Mouse (Mus musculus): ENCODE data around the gene Abtb2.
A peak's percentile ranks its signal among the peaks of the same experiment; 100 is the strongest.

Abtb2 gene

DNA sequence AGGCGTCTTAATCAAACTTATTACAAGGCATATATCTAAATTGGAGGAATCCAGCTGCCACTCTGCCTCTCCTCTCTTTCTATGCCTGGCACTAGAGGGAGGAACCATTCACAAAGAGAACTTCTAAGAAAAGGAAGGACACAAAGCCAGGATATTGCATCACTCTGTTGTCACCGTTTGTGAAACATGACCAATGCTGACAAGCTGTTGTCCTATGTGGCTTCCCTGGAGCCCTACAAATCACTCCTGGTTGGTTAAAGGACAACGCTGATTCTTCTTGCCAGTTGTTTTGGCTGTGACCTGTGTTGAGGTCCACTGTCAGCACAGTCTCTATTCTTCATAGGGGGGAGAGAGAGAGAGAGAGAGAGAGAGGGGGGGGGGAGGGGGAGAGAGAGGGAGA lies 17.2 kb downstream of the Abtb2 start:
- DNase-seq (ENCODE audit: low spot score in 2 of 2) = no peak

DNA sequence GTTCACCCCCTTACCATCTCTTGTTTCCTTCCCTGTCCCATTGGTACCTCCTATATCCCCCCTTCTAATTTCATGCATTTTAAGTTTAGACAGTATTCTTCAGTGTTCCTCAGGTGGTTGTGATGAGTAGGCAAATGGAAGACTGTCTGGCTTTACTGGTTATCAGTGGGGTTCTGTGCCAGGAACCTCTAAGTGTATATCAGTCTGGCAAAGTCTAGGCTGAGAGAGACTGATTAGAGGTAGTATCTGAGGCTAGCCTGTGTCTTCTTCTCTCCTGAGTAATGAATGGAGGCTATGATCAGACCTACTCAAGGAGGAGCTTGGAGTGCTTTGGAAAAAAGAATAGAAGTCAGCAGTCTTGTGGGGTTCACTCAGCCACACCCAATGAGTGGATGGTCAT lies 18.0 kb downstream of the Abtb2 start:
- DNase-seq (ENCODE audit: low spot score in 2 of 2) = no peak

DNA sequence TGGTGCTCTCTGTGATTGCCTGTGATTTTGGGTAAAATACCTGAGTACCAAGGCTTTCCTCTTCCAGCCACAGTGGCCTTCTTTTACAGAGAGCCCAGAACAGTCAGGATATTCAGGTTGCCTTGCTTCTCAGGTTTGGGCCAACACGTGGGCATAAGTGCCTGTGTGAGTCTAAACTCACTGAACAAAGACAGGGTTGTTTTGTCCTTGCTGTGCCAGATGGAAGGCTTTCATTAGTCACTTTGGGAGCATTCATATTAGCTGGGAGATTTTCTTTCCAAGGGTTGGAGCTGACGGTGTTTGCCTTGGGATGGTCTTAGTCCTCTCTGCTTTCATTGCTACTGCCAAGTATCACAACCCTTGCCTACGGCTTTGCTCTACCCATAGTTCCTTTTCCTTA lies 20.3 kb downstream of the Abtb2 start:
- DNase-seq (ENCODE audit: low spot score in 2 of 2) = no peak

DNA sequence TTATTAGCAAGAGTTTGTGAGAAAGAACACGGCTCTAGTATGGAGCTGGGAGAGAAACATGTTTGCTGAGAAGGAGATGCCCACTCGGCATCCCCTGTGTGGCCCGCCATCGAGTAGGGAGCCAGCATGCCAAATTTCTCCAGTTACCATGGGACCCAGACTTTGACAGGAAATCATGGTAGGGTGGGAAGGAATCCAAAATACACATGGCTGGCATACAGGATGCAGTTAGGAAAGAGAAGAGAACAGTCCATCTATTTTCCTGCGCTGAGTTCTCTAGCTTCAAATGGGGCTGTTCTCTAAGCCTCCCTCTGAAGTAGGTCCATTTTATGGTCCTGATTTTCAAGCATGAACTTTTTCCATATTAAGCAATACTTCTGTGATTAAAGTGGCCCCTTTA lies 22.7 kb downstream of the Abtb2 start:
- no peak for DNase-seq (ENCODE audit: low spot score in 2 of 2)

DNA sequence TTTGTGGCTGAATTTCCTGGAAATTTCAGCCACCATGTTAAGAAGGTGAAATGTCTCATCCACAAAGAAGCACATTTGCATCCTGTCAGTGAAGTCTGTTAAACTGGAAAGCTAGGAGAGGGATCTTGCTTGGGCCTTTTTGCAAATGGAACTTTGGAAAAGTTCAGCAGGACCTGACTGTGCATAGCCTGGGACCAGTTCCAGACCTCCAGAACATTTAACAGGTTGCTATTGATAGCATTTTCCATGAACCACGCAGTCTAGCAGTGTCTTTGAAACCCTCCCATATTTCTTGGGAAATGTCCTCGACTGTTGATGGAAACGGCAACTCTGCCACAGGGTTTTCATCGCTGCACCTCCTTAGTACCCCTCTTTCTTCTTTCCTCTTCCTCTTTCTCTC lies 23.3 kb downstream of the Abtb2 start:
- no peak for DNase-seq (ENCODE audit: low spot score in 2 of 2)

DNA sequence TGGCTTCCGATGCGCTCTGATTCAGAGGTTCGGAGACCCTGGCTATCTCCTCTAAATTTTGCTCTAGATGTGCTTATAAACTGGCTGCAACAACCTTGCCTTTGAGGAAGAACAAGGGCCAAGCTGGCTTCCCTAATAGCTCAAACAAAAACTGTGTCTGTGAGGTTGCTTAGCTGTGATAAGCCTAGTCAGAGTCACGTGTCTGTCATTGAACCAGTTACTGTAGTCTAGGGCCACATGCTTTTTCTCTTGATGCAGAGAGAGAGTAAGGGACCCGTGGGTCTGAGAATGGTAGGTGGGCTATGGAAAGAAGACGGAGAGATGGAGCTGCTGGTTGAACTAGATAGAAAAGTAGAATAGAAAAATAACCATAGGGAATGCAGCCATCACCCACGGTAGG lies 24.5 kb downstream of the Abtb2 start:
- no peak for DNase-seq (ENCODE audit: low spot score in 2 of 2)

DNA sequence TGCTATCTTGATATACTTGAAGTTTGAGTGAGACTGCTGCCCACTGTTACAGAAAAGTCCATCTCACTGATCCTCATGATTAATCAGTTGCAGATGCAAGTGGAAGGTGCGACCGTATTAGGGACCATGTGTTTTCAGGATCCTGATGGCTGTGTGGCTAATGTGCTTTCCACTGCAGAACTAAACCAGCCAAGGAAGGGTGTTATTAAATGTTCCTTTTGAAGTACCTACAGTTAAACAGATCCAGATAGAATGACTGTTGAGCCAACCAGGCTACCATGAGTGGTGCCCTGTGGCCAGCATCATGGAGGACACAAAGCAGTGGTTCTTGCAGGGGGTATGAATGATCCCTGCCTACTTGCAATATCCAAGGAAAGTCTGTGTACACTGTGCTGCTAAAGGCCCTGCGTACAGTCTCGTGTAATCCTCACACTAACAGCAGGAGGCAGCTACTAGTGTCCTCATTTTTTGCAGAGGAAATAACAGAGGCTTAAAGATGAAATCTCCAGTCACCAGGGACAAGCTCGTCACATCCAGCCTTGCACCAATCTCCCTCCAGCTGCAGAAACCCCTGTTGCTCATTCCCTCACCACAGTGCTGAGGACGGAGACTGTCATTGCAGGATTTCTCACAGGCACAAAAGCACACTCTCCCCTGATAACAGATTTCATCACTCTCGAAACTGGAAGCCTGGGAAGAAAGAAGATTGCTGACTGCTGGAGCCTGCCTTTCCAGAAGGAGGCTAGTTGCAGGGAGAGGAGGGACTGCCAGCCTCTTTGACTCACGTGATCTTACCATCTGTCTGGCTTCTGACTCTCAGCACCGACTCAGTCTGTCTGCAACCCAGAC lies 25.9 kb downstream of the Abtb2 start:
- no peak for DNase-seq (ENCODE audit: low spot score in 2 of 2)

DNA sequence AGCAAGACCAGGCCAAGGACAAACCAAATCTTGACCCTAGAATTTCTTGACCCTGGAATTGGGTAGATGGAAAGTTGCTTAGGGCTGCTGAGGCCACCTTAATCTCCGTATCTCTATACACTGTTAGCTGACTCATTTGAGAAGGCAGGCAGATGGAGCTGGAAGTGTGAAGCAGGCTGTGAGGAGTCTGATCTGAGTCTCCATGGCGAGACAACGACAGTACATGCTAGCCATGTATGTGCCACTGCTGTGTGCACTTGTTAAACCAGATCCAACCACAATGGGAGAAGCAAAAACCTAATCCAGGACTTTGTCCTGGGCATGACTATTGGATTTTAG lies 26.4 kb downstream of the Abtb2 start:
- DNase-seq (ENCODE audit: low spot score in 2 of 2) = no peak

DNA sequence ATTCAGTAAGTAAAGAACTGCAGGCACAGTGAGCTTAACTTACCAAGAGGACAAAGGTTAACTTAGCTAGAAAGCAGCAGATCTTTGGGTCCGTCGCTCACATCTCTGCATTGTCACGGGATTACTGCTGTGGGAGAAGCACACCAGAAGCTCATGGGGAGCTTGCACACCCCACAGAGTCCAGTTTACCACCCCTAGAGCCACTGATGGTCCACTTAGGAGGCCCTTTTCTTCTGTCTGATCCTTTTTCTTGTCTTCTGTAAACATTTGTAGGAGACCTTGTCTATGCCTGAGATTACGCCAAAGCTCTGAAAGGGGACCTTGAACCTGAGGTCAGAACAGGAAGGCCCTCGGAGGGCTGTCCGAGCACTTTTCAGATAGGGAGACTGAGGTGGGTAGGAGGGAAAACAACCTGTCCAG lies 28.5 kb downstream of the Abtb2 start:
- no peak for DNase-seq (ENCODE audit: low spot score in 2 of 2)

DNA sequence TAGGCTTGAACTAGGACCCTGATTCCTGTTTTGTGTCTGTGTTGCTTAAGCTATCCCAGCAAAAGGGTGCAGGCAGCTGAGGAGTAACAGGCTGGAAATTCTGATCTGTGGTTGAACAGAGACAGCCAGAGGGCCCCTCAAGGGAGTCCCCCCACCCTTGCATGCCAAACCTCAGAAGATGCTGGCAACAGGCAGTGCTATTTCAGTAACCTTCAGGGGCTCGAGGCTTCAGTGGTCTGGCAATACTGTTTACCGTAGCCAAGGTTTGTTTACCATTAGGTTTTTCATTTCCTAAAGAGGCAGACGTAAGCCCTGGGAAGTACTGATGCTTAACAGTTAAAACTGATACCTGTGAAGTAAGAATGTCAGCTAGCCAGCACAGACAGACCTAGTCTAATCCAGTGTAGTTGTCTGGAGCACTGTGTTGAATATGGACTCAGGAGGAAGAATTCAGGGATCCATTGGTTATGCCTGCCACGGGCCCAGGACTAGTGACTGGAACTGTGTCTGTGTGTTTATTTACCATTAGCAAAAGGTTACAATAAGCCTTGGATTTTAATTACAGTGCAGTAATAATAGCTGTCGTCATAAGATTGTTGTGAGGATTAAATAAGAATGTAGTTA lies 29.0 kb downstream of the Abtb2 start:
- DNase-seq (ENCODE audit: low spot score in 2 of 2) = no peak

DNA sequence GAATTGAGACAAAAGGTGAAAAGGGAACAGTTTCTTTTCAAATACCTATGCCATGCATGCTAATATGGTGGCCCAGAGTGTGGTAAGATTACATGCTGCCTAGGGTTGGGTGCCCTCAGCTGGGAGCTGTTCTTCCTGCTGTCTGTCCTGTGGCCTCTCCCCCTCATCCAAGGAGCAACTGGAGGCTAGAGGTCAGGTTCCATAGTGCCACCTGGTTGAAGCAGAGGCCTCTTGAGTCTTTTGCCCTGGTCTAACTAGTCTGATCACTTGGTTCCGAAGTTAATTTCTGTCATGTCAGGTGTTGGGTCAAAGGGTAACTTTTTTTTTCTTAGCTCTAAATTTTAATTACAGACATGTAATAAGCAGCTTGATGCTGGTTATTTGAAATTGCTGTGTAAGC lies 33.2 kb downstream of the Abtb2 start:
- no peak for DNase-seq (ENCODE audit: low spot score in 2 of 2)

DNA sequence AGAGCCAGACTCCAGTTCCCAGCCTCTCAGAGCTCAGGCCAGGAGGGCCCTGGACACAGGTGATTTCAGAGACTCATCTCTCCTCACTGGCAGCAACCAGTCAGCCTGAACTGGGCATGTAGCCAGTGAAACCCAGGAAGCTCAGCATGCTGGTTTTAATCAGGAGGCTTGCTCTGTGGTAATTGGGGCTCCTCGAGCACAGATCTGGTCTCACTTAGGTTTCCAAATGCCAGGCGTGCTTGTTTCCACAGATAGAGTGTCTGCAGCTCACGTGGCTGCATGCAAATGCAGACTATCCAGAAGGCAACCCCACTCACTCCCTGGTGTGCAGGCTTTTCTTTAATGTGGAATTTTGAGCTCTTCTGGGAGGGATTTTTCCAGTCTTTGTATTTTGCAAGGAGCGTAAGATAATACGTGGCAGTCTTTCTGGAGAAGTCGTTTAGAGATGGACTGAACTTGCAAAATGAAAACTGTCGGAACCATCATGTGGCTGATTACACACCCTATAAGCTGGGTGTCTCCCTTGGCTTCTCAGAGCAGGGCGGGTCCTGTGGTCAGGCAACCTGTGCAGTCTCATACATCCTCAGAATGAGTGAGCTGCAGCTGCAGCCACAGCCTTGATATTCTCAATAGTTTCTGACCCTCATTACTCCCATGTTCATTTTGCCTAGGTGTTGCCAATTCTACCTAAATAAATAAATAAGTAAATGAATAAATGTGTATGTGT lies 34.2 kb downstream of the Abtb2 start:
- DNase-seq (ENCODE audit: low spot score in 2 of 2) = peak; percentile 29 to 34

DNA sequence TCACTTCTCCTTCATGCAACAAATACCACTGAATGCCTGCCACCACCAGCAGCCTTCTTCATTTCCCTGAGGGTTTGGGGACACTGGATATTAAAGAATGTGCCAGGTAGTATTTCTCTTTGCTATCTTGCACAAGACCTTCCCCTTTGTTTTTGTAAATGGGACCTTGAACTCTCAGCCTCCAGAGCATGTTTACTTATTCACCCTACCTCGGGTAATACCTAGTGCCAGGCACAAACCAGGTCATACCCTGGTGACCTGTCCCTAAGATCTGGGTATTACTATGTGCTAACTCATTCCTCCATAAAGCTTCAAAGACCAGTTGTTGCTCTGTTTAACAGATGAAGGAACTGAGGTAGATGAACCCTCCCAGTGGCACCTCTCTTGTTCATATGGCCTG lies 35.0 kb downstream of the Abtb2 start:
- no peak for DNase-seq (ENCODE audit: low spot score in 2 of 2)

DNA sequence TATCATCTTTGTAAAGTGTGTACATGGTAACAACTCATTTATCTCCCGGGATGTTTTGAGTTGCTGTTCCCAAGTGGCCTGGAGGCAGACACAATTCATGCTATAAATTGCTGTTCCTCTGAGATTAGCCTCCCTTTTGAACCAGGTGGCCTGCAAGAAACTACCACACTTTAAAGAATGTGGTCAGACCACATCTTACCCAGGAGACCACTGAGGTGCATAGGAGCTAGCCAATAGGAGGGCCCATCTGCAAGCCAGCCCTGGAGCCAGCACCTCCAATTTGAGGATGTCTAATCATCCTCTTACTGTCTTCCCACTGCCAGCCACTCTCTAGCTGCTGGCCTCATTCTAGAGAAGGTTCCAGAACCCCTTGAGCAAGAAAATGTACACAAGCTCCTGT lies 35.4 kb downstream of the Abtb2 start:
- no peak for DNase-seq (ENCODE audit: low spot score in 2 of 2)

DNA sequence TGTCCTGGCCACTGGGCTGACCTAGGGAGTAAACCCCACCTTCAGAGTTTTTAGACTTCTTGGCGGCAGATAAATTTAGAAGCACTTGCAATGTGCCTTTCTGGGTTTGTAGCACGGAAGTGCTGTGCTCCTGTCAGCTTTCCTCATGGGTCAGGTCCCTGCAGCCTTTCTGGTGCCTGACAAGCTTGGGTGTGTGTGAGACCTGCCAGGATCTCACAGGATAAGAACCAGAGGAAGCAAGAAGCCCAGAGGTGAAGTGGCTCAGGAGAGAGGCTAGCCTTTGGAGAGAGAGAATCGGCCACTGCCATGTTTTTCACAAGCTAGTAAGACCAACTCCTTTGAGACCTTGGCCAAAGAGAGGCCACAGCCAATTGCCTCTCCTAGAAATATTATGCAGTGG lies 37.1 kb downstream of the Abtb2 start:
- no peak for DNase-seq (ENCODE audit: low spot score in 2 of 2)

DNA sequence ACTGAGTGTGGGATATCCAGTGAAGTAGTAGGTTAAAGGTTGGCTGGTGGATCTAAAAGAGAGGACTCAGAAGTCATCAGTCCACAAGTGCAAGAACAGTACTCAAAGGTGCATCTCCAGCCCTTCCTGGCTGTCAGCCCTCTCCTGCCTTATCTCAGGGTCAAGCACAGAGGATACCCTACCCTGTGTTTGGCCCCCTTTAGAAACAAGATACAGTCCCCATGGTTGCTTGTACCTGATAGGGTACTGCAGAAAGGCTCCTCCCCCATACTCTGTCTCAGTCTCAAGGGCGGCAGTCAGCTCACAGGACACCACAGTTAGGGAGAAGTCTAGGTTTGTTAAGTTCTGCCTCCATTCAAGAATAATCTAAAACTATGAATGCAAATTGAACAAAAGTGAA lies 37.8 kb downstream of the Abtb2 start:
- no peak for DNase-seq (ENCODE audit: low spot score in 2 of 2)

DNA sequence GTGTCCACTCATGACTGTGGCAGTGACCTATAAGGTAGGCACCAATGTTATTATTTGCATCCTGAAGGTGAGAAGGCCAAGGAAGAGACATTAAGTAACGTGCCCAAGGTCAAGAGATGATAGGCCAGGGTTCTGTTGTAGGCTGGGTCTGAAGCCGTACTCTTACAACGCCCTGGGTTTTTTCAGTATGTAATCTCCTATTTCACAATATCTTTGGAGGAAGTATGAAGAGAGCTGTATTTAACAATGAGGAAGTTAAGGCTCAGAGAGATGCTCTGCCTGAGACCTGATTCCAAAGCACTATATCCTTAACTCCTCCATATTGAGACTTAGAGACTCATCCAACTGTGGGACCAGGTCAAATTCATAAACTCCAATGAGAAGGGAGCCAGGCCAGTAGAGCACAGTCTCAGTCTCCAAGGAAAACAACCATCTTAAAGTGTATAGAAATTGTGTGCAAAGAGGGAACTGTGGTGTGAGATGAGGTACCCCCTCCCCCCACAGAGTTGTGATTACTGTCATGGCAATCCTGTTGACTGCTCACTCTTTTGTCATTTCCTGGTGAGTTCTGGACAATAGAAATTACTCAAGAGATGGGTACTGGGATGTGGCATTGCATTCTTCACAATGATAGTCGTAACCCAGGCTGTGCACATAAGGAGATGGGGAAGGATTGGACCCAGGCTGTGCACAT lies 39.8 kb downstream of the Abtb2 start:
- DNase-seq (ENCODE audit: low spot score in 2 of 2) = no peak

DNA sequence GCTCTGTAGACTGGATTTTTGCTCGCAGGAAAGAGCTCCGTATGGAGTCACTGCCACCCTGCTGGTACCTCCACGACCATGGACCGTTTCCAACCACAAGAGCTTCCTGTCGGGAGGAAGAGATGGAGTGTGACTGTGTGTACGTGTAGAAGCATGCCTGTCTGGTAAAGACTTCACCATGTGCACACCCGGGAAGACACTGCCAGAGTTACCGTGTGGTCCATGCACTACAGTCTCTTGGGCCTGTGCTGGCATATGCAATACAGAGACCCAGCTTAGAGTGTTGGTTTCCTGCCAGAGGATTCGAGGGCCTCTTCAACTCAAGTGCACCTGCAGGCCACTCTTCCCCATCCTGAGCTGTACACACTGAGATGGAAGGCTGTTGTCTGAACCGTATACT lies 41.8 kb downstream of the Abtb2 start:
- no peak for DNase-seq (ENCODE audit: low spot score in 2 of 2)

DNA sequence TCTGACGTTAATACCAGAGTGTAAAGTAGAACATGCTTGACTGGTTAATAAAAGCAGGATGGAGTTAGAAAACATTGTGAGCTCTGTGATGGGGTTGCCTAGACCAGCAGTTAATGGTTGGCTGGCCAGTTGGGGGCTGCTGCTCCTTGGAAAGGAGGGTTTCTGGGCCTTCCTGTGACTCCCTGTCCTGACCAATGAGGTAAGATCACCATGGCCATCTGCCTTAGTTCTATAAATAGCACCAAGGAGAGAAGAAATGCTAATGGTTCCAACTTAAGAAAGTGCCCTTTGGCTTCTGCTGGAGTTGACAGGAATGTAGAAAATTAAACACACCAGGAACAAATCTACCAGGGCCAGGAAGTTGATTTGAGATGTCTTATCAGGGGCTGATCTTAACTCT lies 42.8 kb downstream of the Abtb2 start:
- no peak for DNase-seq (ENCODE audit: low spot score in 2 of 2)

DNA sequence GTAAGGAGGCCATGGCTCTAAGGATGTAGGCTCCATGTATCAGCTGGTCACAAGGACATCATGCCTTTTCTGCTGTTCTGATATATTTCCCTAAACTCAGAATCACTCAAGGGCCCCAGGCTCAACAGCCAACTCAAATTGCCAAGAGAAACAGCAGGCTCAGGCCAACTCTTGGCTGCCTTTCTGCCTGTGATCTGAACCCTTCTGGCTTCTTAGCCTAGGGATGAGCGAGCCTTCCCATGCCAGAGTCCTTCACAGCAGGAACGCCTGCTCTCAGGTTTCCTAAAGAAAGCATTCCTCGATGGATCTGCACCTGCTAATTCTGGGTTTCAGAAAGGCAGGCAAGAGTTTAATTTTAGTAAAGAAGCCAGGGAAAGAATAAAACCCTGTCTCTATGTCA lies 43.4 kb downstream of the Abtb2 start:
- no peak for DNase-seq (ENCODE audit: low spot score in 2 of 2)

DNA sequence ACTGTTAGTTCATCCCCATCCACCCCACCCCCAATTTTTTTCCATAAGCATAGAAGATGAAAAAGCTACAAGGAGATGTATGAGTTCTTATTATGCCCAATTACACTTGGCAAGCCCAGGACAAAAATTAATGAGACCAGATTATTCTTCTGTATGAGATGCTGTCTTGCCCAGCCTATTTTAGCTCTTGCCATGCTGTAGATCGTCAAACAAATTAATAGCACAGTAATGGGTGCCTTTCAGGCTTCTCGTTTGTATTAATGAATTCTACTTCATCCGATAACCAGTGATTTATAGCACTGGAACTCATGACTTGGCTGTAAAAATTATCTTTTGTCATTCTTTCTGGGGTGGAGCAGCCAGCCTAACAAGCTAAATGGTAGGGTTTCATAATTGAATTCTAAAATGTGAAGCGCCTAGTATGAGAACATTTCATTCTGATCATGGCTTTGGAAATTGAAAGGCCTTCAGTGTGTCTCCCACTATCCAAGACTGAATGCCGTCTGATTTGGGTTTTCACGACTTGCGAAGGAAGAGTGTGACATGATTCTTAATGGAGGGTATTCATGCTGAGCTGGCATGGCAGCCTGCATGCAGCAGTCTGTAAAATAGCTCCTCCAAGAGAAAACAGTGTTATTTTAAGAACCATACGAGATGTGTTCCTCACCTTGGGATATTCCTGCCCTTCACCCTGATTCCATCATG lies 44.9 kb downstream of the Abtb2 start:
- DNase-seq (ENCODE audit: low spot score in 2 of 2) = no peak

DNA sequence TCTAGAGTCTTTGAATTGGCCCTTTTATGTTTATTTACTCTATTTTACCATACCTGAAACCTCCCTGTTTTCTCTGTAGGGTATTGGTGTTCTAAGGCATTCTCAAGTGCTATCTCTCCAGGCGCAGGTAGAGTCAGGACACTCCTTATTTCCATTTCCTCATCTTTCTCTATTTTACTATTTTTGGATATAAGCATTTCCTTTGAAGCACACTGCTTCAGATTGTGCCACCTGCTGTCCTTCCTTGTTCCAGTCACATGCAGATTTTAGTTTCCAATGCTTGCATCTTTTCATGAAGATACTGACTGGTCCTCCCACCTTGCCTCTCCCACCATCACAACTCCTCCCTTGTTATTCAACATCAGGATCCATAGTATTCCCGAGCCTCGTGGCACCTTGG lies 47.8 kb downstream of the Abtb2 start:
- DNase-seq (ENCODE audit: low spot score in 2 of 2) = no peak

All from frontal cortex, postnatal 10 days (tissue).